Mouse (Mus musculus) urinary bladder, postnatal 25 days (tissue): ENCODE data around the gene Lrp1.

ENCODE experiments used
- DNase-seq: peaks from one replicate; pipeline ENCODE4 v3.0.0; 2022; ENCODE audit warnings: low spot score

Gene Lrp1

GRCm38 (mm10) chr10:127520714-127521357, 100.1 kb downstream of the Lrp1 start:
- no peak for DNase-seq

GRCm38 (mm10) chr10:127519903-127520713, 100.8 kb downstream of the Lrp1 start:
- no peak for DNase-seq

- DNase-seq: no peak
Observed at GRCm38 (mm10) chr10:127519041-127519701, 101.8 kb downstream of the Lrp1 start.

- no peak for DNase-seq
Observed at GRCm38 (mm10) chr10:127517941-127518340, 103.0 kb downstream of the Lrp1 start.

GRCm38 (mm10) chr10:127516576-127517260, 104.2 kb downstream of the Lrp1 start:
- DNase-seq: no peak

- no peak for DNase-seq
Observed at GRCm38 (mm10) chr10:127515983-127516459, 104.9 kb downstream of the Lrp1 start.

GRCm38 (mm10) chr10:127515271-127515982, 105.5 kb downstream of the Lrp1 start:
- no peak for DNase-seq

- DNase-seq: no peak
Observed at GRCm38 (mm10) chr10:127514764-127515163, 106.2 kb downstream of the Lrp1 start, which contains the start of gene Ndufa4l2. Gene Ndufa4l2 (plus strand): TSS chr10:127514967.

- no peak for DNase-seq
Observed at GRCm38 (mm10) chr10:127514111-127514698, 106.7 kb downstream of the Lrp1 start.

- no peak for DNase-seq
Observed at GRCm38 (mm10) chr10:127513501-127514091, 107.4 kb downstream of the Lrp1 start.

GRCm38 (mm10) chr10:127512813-127513212, 108.1 kb downstream of the Lrp1 start:
- peak; percentile 97 for DNase-seq

GRCm38 (mm10) chr10:127512307-127512666, 108.7 kb downstream of the Lrp1 start:
- no peak for DNase-seq

- no peak for DNase-seq
Observed at GRCm38 (mm10) chr10:127511634-127512306, 109.2 kb downstream of the Lrp1 start.

GRCm38 (mm10) chr10:127510895-127511617, 109.9 kb downstream of the Lrp1 start:
- DNase-seq: no peak

- no peak for DNase-seq
Observed at GRCm38 (mm10) chr10:127509837-127510701, 110.9 kb downstream of the Lrp1 start.

GRCm38 (mm10) chr10:127509051-127509836, 111.7 kb downstream of the Lrp1 start:
- peak; percentile 87 for DNase-seq

- DNase-seq: peak; percentile 70
Observed at GRCm38 (mm10) chr10:127508239-127508638, 112.7 kb downstream of the Lrp1 start.
